Mouse (Mus musculus): ENCODE data around the gene Astn1. TPM values are rescaled to one million over a fixed set of nuclear protein-coding genes. Genes with fewer than 3 reads are reported as not detected.

Astn1 gene
- total and polyA plus RNA-seq, 3 experiments, result not detected

- TF ChIP-seq CTCF (IDR thresholded peaks at IDR 0.05 in 2 of 3, conservative IDR thresholded peaks at IDR 0.05 in 1 of 3; ENCODE audit: control insufficient read depth in 1 of 3, insufficient read depth in 1 of 3, low read depth in 2 of 3, low read length in 3 of 3, poor library complexity in 1 of 3, severe bottlenecking in 1 of 3) (no peak), SMC3 (IDR thresholded peaks at IDR 0.05; ENCODE audit: low read depth, low read length) (no peak), UBTF (IDR thresholded peaks at IDR 0.05; ENCODE audit: borderline replicate concordance, insufficient read depth, low read depth, low read length) (no peak), NELFE (IDR thresholded peaks at IDR 0.05; ENCODE audit: low read depth, low read length) (no peak), MYB (IDR thresholded peaks at IDR 0.05; ENCODE audit: low read depth, low read length) (no peak)
- Histone ChIP-seq H3K27me3 (ENCODE audit: control insufficient read depth in 1 of 2, insufficient read depth in 2 of 2, low read length in 2 of 2) (no peaks in the 10 kb centered on the region), H3K4me1 (ENCODE audit: control insufficient read depth in 1 of 2, insufficient read depth in 2 of 2, low read length in 2 of 2) (no peaks in the 10 kb centered on the region), H3K27ac (ENCODE audit: control insufficient read depth, low read depth, low read length) (no peak overlapping the region), H3K79me2 (ENCODE audit: control insufficient read depth, insufficient read depth, low read length, poor library complexity) (no peaks in the 10 kb centered on the region), H3K4me3 (ENCODE audit: control insufficient read depth in 1 of 2, insufficient read depth in 1 of 2, low read depth in 2 of 2, low read length in 2 of 2) (no peak overlapping the region), H3K36me3 (ENCODE audit: control insufficient read depth in 1 of 2, insufficient read depth in 2 of 2, low read length in 2 of 2) (no peaks in the 10 kb centered on the region), H3K9me3 (replicated peaks; ENCODE audit: insufficient read depth, low read length) (no peaks in the 10 kb centered on the region), H3K9ac (ENCODE audit: control insufficient read depth, low read depth, low read length, poor library complexity, severe bottlenecking) (no peak overlapping the region)
- no peak for DNase-seq (ENCODE audit: low read depth, low spot score)
Measured at GRCm38 (mm10) chr1:158546513-158546912, 184.4 kb downstream of the Astn1 start.

GRCm38 (mm10) chr1:158547592-158548211 lies 185.6 kb downstream of the Astn1 start:
- no peak for TF ChIP-seq MYC (IDR thresholded peaks at IDR 0.05; ENCODE audit: low read depth, low read length)
- no peak for TF ChIP-seq CHD1 (IDR thresholded peaks at IDR 0.05; ENCODE audit: low read depth, low read length)
- no peak for TF ChIP-seq ZKSCAN1 (IDR thresholded peaks at IDR 0.05; ENCODE audit: low read depth, low read length)
- no peak for TF ChIP-seq TBP (IDR thresholded peaks at IDR 0.05; ENCODE audit: low read depth, low read length)
- no peak for TF ChIP-seq ZC3H11A (IDR thresholded peaks at IDR 0.05; ENCODE audit: low read depth, low read length)
- TF ChIP-seq ETS1 (IDR thresholded peaks at IDR 0.05; ENCODE audit: low read depth, low read length), result no peak
- TF ChIP-seq MYB (IDR thresholded peaks at IDR 0.05; ENCODE audit: low read depth, low read length), result no peak
- no peak for TF ChIP-seq MEF2A (IDR thresholded peaks at IDR 0.05; ENCODE audit: extremely low read depth, insufficient replicate concordance, low read depth, low read length, poor library complexity, severe bottlenecking)
- no peak for TF ChIP-seq POLR2A (IDR thresholded peaks at IDR 0.05; ENCODE audit: control insufficient read depth in 1 of 2, insufficient read depth in 1 of 2, low read depth in 1 of 2, low read length in 2 of 2, poor library complexity in 1 of 2)
- no peak for TF ChIP-seq ZMIZ1 (IDR thresholded peaks at IDR 0.05; ENCODE audit: low read depth, low read length)
- TF ChIP-seq MAX (IDR thresholded peaks at IDR 0.05; ENCODE audit: low read length), result no peak
- TF ChIP-seq USF1 (IDR thresholded peaks at IDR 0.05; ENCODE audit: low read depth, low read length), result no peak
- no peak for TF ChIP-seq HCFC1 (IDR thresholded peaks at IDR 0.05; ENCODE audit: low read depth, low read length)
- TF ChIP-seq POLR2AphosphoS5 (IDR thresholded peaks at IDR 0.05; ENCODE audit: borderline replicate concordance, low read depth, low read length), result no peak
- no peak for TF ChIP-seq KAT2A (conservative IDR thresholded peaks at IDR 0.05; ENCODE audit: low read depth, low read length)
- no peak for TF ChIP-seq RCOR1 (IDR thresholded peaks at IDR 0.05; ENCODE audit: low read depth, low read length)
- no peak for TF ChIP-seq ZNF384 (IDR thresholded peaks at IDR 0.05; ENCODE audit: low read depth, low read length)
- no peak for TF ChIP-seq E2F4 (IDR thresholded peaks at IDR 0.05; ENCODE audit: borderline replicate concordance, low read depth, low read length)
- TF ChIP-seq CTCF (IDR thresholded peaks at IDR 0.05 in 2 of 3, conservative IDR thresholded peaks at IDR 0.05 in 1 of 3; ENCODE audit: control insufficient read depth in 1 of 3, insufficient read depth in 1 of 3, low read depth in 2 of 3, low read length in 3 of 3, poor library complexity in 1 of 3, severe bottlenecking in 1 of 3), result no peak
- TF ChIP-seq POLR2AphosphoS2 (IDR thresholded peaks at IDR 0.05; ENCODE audit: low read length), result no peak
- DNase-seq (ENCODE audit: low read depth, low spot score), result no peak
- no peaks in the 10 kb centered on the region for H3K79me2 ChIP-seq (ENCODE audit: control insufficient read depth, insufficient read depth, low read length, poor library complexity)
- no peak overlapping the region for H3K9ac ChIP-seq (ENCODE audit: control insufficient read depth, low read depth, low read length, poor library complexity, severe bottlenecking)
- H3K4me3 ChIP-seq (ENCODE audit: control insufficient read depth in 1 of 2, insufficient read depth in 1 of 2, low read depth in 2 of 2, low read length in 2 of 2), result no peak overlapping the region
- H3K9me3 ChIP-seq (replicated peaks; ENCODE audit: insufficient read depth, low read length), result no peaks in the 10 kb centered on the region
- H3K4me1 ChIP-seq (ENCODE audit: control insufficient read depth in 1 of 2, insufficient read depth in 2 of 2, low read length in 2 of 2), result no peaks in the 10 kb centered on the region
- H3K36me3 ChIP-seq (ENCODE audit: control insufficient read depth in 1 of 2, insufficient read depth in 2 of 2, low read length in 2 of 2), result no peaks in the 10 kb centered on the region
- H3K27me3 ChIP-seq (ENCODE audit: control insufficient read depth in 1 of 2, insufficient read depth in 2 of 2, low read length in 2 of 2), result no peaks in the 10 kb centered on the region
- no peak overlapping the region for H3K27ac ChIP-seq (ENCODE audit: control insufficient read depth, low read depth, low read length)

Data from MEL (cell line).